Mouse (Mus musculus): Measurements from ENCODE around the gene Fer1l4. TPM values are rescaled to one million over a fixed set of nuclear protein-coding genes. Genes with fewer than 3 reads are reported as not detected.

Fer1l4 gene
- polyA plus RNA-seq (2012; ENCODE audit: low replicate concordance): 0.03 and 0.06 TPM in 2 replicates

GRCm38 (mm10) chr2:156052816-156053215 lies at the start of gene Fer1l4:
Fer1l4 (minus strand) TSS chr2:156052947.

GRCm38 (mm10) chr2:156065099-156066041 lies 12.6 kb upstream of the Fer1l4 start, which contains the start of gene Spag4:
Spag4 (plus strand) TSS chr2:156065175.

GRCm38 (mm10) chr2:156007888-156008532 lies 44.7 kb downstream of the Fer1l4 start, which contains the start of the genes 6430550D23Rik and Ergic3:
6430550D23Rik (minus strand) TSS chr2:156007977.
Ergic3 (plus strand) TSS chr2:156008045.

Other genes starting within 250 kb of the Fer1l4 start
- gene BC029722, start 233.5 kb downstream of the Fer1l4 start, polyA plus RNA-seq (2012; ENCODE audit: low replicate concordance): 42.5 and 89.4 TPM in 2 replicates
- 128 and 292 TPM in 2 replicates for gene Eif6, start 226.0 kb downstream of the Fer1l4 start, polyA plus RNA-seq (2012; ENCODE audit: low replicate concordance)
- not detected in 2 replicates for gene Fam83c, start 218.1 kb downstream of the Fer1l4 start, polyA plus RNA-seq (2012; ENCODE audit: low replicate concordance)
- gene Uqcc1, start 122.6 kb downstream of the Fer1l4 start, polyA plus RNA-seq (2012; ENCODE audit: low replicate concordance): 1.3 and 2.2 TPM in 2 replicates
- not detected in 2 replicates for gene Gm15557, start 112.2 kb downstream of the Fer1l4 start, polyA plus RNA-seq (2012; ENCODE audit: low replicate concordance)
- gene Gdf5, start 107.6 kb downstream of the Fer1l4 start, polyA plus RNA-seq (2012; ENCODE audit: low replicate concordance): not detected in 2 replicates
- 27.5 and 34.6 TPM in 2 replicates for gene Cep250, start 96.5 kb downstream of the Fer1l4 start, polyA plus RNA-seq (2012; ENCODE audit: low replicate concordance)
- 0.07 and 0.43 TPM in 2 replicates for gene 6430550D23Rik, start 45.0 kb downstream of the Fer1l4 start, polyA plus RNA-seq (2012; ENCODE audit: low replicate concordance)
- gene Ergic3, start 44.9 kb downstream of the Fer1l4 start, polyA plus RNA-seq (2012; ENCODE audit: low replicate concordance): 55.0 and 74.5 TPM in 2 replicates
- gene Spag4, start 12.2 kb upstream of the Fer1l4 start, polyA plus RNA-seq (2012; ENCODE audit: low replicate concordance): 0.55 and 1.2 TPM in 2 replicates
- 49.8 and 73.1 TPM in 2 replicates for gene Cpne1, start 59.0 kb upstream of the Fer1l4 start, polyA plus RNA-seq (2012; ENCODE audit: low replicate concordance)
- gene Rbm12, start 59.0 kb upstream of the Fer1l4 start, polyA plus RNA-seq (2012; ENCODE audit: low replicate concordance): 5.5 and 5.8 TPM in 2 replicates
- gene Gm28036, start 74.1 kb upstream of the Fer1l4 start, polyA plus RNA-seq (2012; ENCODE audit: low replicate concordance): 11.2 and 12.4 TPM in 2 replicates
- 101 and 149 TPM in 2 replicates for gene Romo1, start 91.1 kb upstream of the Fer1l4 start, polyA plus RNA-seq (2012; ENCODE audit: low replicate concordance)
- gene Nfs1, start 91.2 kb upstream of the Fer1l4 start, polyA plus RNA-seq (2012; ENCODE audit: low replicate concordance): 19.9 and 30.5 TPM in 2 replicates
- gene Rbm39, start 127.3 kb upstream of the Fer1l4 start, polyA plus RNA-seq (2012; ENCODE audit: low replicate concordance): 324 and 419 TPM in 2 replicates
- gene Phf20, start 143.5 kb upstream of the Fer1l4 start, polyA plus RNA-seq (2012; ENCODE audit: low replicate concordance): 41.6 and 53.4 TPM in 2 replicates